Mouse (Mus musculus) liver, embryonic 13.5 days (tissue): Measurements from ENCODE around the gene Rbfox2. TPM values are rescaled to one million over a fixed set of nuclear protein-coding genes. Genes with fewer than 3 reads are reported as not detected.
"Not testable (repeated sequence)": the region's sequence is repeated elsewhere in the genome, so short reads cannot be mapped to it uniquely, and the experiment has no call there.

Source experiments
- ATAC-seq: fragments of 200-750 bp; cut with Nextera tagmentation; 2 replicates; pipeline ENCODE4 v1.8.0; 2017; ENCODE audit warnings: low read depth, mild to moderate bottlenecking, moderate number of reproducible peaks, moderate library complexity
- DNase-seq: peaks from one replicate; pipeline ENCODE4 v3.0.0; 2022
- H3K27ac ChIP-seq: fragments of 300-500 bp; sonication (generic); 2 replicates; pipeline ENCODE4 v1.5.1; 2015; ENCODE audit warnings: moderate library complexity, mild to moderate bottlenecking, inconsistent platforms
- H3K27me3 ChIP-seq: fragments of 300-500 bp; sonication (generic); 2 replicates; pipeline ENCODE4 v1.6.1; 2015; ENCODE audit warnings: mild to moderate bottlenecking, inconsistent platforms
- H3K36me3 ChIP-seq: fragments of 300-500 bp; sonication (generic); 2 replicates; pipeline ENCODE4 v1.6.1; 2015; ENCODE audit warnings: mild to moderate bottlenecking, inconsistent platforms
- H3K4me1 ChIP-seq: fragments of 300-500 bp; sonication (generic); replicated peaks from 2 replicates; pipeline ENCODE4 v1.6.1; 2015; ENCODE audit warnings: inconsistent platforms
- H3K4me2 ChIP-seq: fragments of 300-500 bp; sonication (generic); 2 replicates; pipeline ENCODE4 v1.6.1; 2015; ENCODE audit warnings: inconsistent platforms, mild to moderate bottlenecking, moderate library complexity
- H3K4me3 ChIP-seq: fragments of 300-500 bp; sonication (generic); replicated peaks from 2 replicates; pipeline ENCODE4 v1.5.1; 2015; ENCODE audit warnings: mild to moderate bottlenecking, inconsistent platforms
- H3K9ac ChIP-seq: fragments of 300-500 bp; sonication (generic); 2 replicates; pipeline ENCODE4 v1.6.1; 2015; ENCODE audit warnings: mild to moderate bottlenecking, inconsistent platforms
- H3K9me3 ChIP-seq: fragments of 300-500 bp; sonication (generic); replicated peaks from 2 replicates; pipeline ENCODE4 v1.6.1; 2016; ENCODE audit warnings: inconsistent platforms
- WGBS: fragments of 180-500 bp; shearing (Covaris S2); methylation state at CpG from one replicate; pipeline ENCODE4 v1.1.7; 2015; ENCODE audit not compliant: insufficient replicate concordance; 5-methylcytosine and 5-hydroxymethylcytosine counted together
- polyA plus RNA-seq: library from polyadenylated mRNA; unstranded; fragments of >200 nt; fragmentation: Nextera tagmentation; extraction: Ambion mirVana; gene quantifications from 2 replicates; pipeline ENCODE4 v1.2.1, GENCODE M21; 2015

Gene Rbfox2
- polyA plus RNA-seq, 1 experiment from 2014 or later = 6.7 TPM

- not testable (repeated sequence) for DNase-seq, H3K36me3 ChIP-seq, H3K4me2 ChIP-seq, H3K27me3 ChIP-seq, ATAC-seq, H3K9me3 ChIP-seq, H3K27ac ChIP-seq, H3K9ac ChIP-seq, H3K4me3 ChIP-seq
- peaks cover 13% of the 10 kb centered on the region; the same call in 1 of the 2 replicates for H3K4me1 ChIP-seq
- 52% methylated on average over 1 of the region's 1 CpGs for WGBS
Measured at GRCm38 (mm10) chr15:77269496-77269895, 37.3 kb downstream of the Rbfox2 start.

GRCm38 (mm10) chr15:77268415-77268814 is 38.4 kb downstream of the Rbfox2 start:
- no peaks in the 10 kb centered on the region for H3K9me3 ChIP-seq
- no peaks in the 10 kb centered on the region for H3K36me3 ChIP-seq
- H3K4me1 ChIP-seq = peaks cover 18% of the 10 kb centered on the region
- no peak overlapping the region for H3K4me2 ChIP-seq
- H3K4me3 ChIP-seq = no peak overlapping the region
- DNase-seq (no peak), ATAC-seq (no peak)
- WGBS = 58% methylated on average over 3 of the region's 3 CpGs
- no peak overlapping the region for H3K9ac ChIP-seq
- H3K27ac ChIP-seq = no peak overlapping the region
- no peaks in the 10 kb centered on the region for H3K27me3 ChIP-seq

GRCm38 (mm10) chr15:77265318-77265717 is 41.5 kb downstream of the Rbfox2 start:
- Histone ChIP-seq H3K4me2 (no peak overlapping the region), H3K9ac (no peak overlapping the region), H3K27me3 (no peaks in the 10 kb centered on the region), H3K9me3 (no peaks in the 10 kb centered on the region), H3K4me3 (no peak overlapping the region), H3K4me1 (peaks cover 12% of the 10 kb centered on the region), H3K27ac (no peak overlapping the region), H3K36me3 (no peaks in the 10 kb centered on the region)
- no peak for DNase-seq
- 41% methylated on average over 4 of the region's 4 CpGs for WGBS
- no peak for ATAC-seq

- Histone ChIP-seq H3K36me3 (no peaks in the 10 kb centered on the region), H3K9me3 (no peaks in the 10 kb centered on the region), H3K4me3 (no peak overlapping the region), H3K27me3 (no peaks in the 10 kb centered on the region), H3K4me2 (no peak overlapping the region), H3K4me1 (peaks cover 12% of the 10 kb centered on the region), H3K27ac (no peak overlapping the region), H3K9ac (no peak overlapping the region)
- WGBS = 49% methylated on average over 5 of the region's 5 CpGs
- ATAC-seq = no peak
- DNase-seq = no peak
Measured at GRCm38 (mm10) chr15:77264314-77264713, 42.5 kb downstream of the Rbfox2 start.

GRCm38 (mm10) chr15:77262782-77263181 is 44.0 kb downstream of the Rbfox2 start:
- peaks cover 12% of the 10 kb centered on the region for H3K4me1 ChIP-seq
- H3K4me2 ChIP-seq = no peak overlapping the region

GRCm38 (mm10) chr15:77257437-77258229 is 49.2 kb downstream of the Rbfox2 start:
- Histone ChIP-seq H3K27me3 (no peaks in the 10 kb centered on the region), H3K4me2 (no peak overlapping the region), H3K4me3 (no peak overlapping the region), H3K36me3 (no peaks in the 10 kb centered on the region), H3K9me3 (no peaks in the 10 kb centered on the region), H3K27ac (no peak overlapping the region), H3K4me1 (peaks cover 12% of the 10 kb centered on the region), H3K9ac (no peak overlapping the region)
- ATAC-seq (no peak), DNase-seq (peak; percentile 5)
- 23% methylated on average over 6 of the region's 6 CpGs for WGBS

More at GRCm38 (mm10) chr15:77262782-77263181, 44.0 kb downstream of the Rbfox2 start:
- Histone ChIP-seq H3K36me3 (no peaks in the 10 kb centered on the region), H3K27me3 (no peaks in the 10 kb centered on the region), H3K4me3 (no peak overlapping the region), H3K9me3 (no peaks in the 10 kb centered on the region), H3K9ac (no peak overlapping the region), H3K27ac (no peak overlapping the region)
- ATAC-seq (no peak), DNase-seq (no peak)
- 58% methylated on average over 2 of the region's 2 CpGs for WGBS

- no peaks in the 10 kb centered on the region for H3K27me3 ChIP-seq
- H3K4me3 ChIP-seq = no peak overlapping the region
- H3K4me1 ChIP-seq = peaks cover 12% of the 10 kb centered on the region
- H3K9me3 ChIP-seq = no peaks in the 10 kb centered on the region
- DNase-seq = no peak
- H3K9ac ChIP-seq = no peak overlapping the region
- WGBS = 58% methylated on average over 4 of the region's 4 CpGs
- ATAC-seq = no peak
- H3K36me3 ChIP-seq = no peaks in the 10 kb centered on the region
- H3K4me2 ChIP-seq = no peak overlapping the region
- H3K27ac ChIP-seq = no peak overlapping the region
Measured at GRCm38 (mm10) chr15:77256782-77257181, 50.0 kb downstream of the Rbfox2 start.

GRCm38 (mm10) chr15:77254636-77255035 is 52.2 kb downstream of the Rbfox2 start:
- H3K4me3 ChIP-seq = no peak overlapping the region
- H3K36me3 ChIP-seq = no peaks in the 10 kb centered on the region
- no peak overlapping the region for H3K9ac ChIP-seq
- H3K27ac ChIP-seq = no peak overlapping the region
- DNase-seq (no peak), ATAC-seq (no peak)
- no peak overlapping the region for H3K4me2 ChIP-seq
- peaks cover 12% of the 10 kb centered on the region for H3K4me1 ChIP-seq
- no peaks in the 10 kb centered on the region for H3K27me3 ChIP-seq
- 48% methylated on average over 1 of the region's 1 CpGs for WGBS
- H3K9me3 ChIP-seq = no peaks in the 10 kb centered on the region

- no peak overlapping the region for H3K4me2 ChIP-seq
- no peak overlapping the region for H3K27ac ChIP-seq
- no peak overlapping the region for H3K4me3 ChIP-seq
- no peaks in the 10 kb centered on the region for H3K36me3 ChIP-seq
- no peak overlapping the region for H3K9ac ChIP-seq
- H3K9me3 ChIP-seq = no peaks in the 10 kb centered on the region
- 46% methylated on average over 2 of the region's 2 CpGs for WGBS
- H3K27me3 ChIP-seq = no peaks in the 10 kb centered on the region
- H3K4me1 ChIP-seq = peaks cover 12% of the 10 kb centered on the region
- no peak for ATAC-seq
- DNase-seq = no peak
Measured at GRCm38 (mm10) chr15:77254128-77254527, 52.7 kb downstream of the Rbfox2 start.

GRCm38 (mm10) chr15:77251706-77252105 is 55.1 kb downstream of the Rbfox2 start:
- no peak overlapping the region for H3K27ac ChIP-seq
- no peak for ATAC-seq
- WGBS = 59% methylated on average over 3 of the region's 3 CpGs

GRCm38 (mm10) chr15:77250806-77251205 is 56.0 kb downstream of the Rbfox2 start:
- H3K36me3 ChIP-seq = no peaks in the 10 kb centered on the region
- ATAC-seq (no peak), DNase-seq (no peak)
- H3K4me3 ChIP-seq = no peak overlapping the region
- H3K27ac ChIP-seq = no peak overlapping the region
- 68% methylated on average over 2 of the region's 2 CpGs for WGBS
- H3K4me1 ChIP-seq = peaks cover 6% of the 10 kb centered on the region
- H3K9me3 ChIP-seq = no peaks in the 10 kb centered on the region
- no peak overlapping the region for H3K9ac ChIP-seq
- H3K4me2 ChIP-seq = no peak overlapping the region
- no peaks in the 10 kb centered on the region for H3K27me3 ChIP-seq

More at GRCm38 (mm10) chr15:77251706-77252105, 55.1 kb downstream of the Rbfox2 start:
- Histone ChIP-seq H3K4me1 (peaks cover 10% of the 10 kb centered on the region), H3K9me3 (no peaks in the 10 kb centered on the region), H3K4me3 (no peak overlapping the region), H3K9ac (no peak overlapping the region), H3K4me2 (no peak overlapping the region), H3K36me3 (no peaks in the 10 kb centered on the region), H3K27me3 (no peaks in the 10 kb centered on the region)
- DNase-seq = no peak

GRCm38 (mm10) chr15:77249421-77249820 is 57.4 kb downstream of the Rbfox2 start:
- WGBS = 65% methylated on average over 5 of the region's 5 CpGs
- no peak overlapping the region for H3K27ac ChIP-seq

More at GRCm38 (mm10) chr15:77249421-77249820, 57.4 kb downstream of the Rbfox2 start:
- Histone ChIP-seq H3K36me3 (no peaks in the 10 kb centered on the region), H3K9ac (no peak overlapping the region), H3K27me3 (no peaks in the 10 kb centered on the region), H3K4me3 (no peak overlapping the region), H3K4me2 (no peak overlapping the region), H3K4me1 (peaks cover 9% of the 10 kb centered on the region), H3K9me3 (no peaks in the 10 kb centered on the region)
- ATAC-seq (no peak), DNase-seq (no peak)
